In genomic region chr11:70389421-70389820, GRCm38 (mm10) we compare ENCODE assay signal across 26 mouse cellular contexts. TPM values are rescaled to one million over a fixed set of nuclear protein-coding genes. Genes with fewer than 3 reads are reported as not detected.
A peak's percentile ranks its signal among the peaks of the same experiment; 100 is the strongest.
DNase-seq lines count a peak whose midpoint lies in the region; ATAC-seq and TF ChIP-seq lines count a peak whose summit lies in the region.
"Had no signal": no experiment of that assay in that cellular context is flagged by ENCODE, and none has a peak within 500 bp of the region (broad histone marks: within the 10 kb centered on the region; RNA-seq: fewer than 3 reads in every experiment).

No protein-coding gene starts in this region.

- TF ChIP-seq EP300 in MEL (IDR thresholded peaks at IDR 0.05; ENCODE audit: low read depth in 1 of 2, low read length in 2 of 2) = no peak

- H3K9ac ChIP-seq in MEL (ENCODE audit: control insufficient read depth, low read depth, low read length, poor library complexity, severe bottlenecking) = no peak overlapping the region
- H3K9ac ChIP-seq: embryonic facial prominence, embryonic 15.5 days; forebrain, postnatal 0 days; heart, embryonic 15.5 days; hindbrain, embryonic 15.5 days; intestine, embryonic 15.5 days; midbrain, embryonic 12.5 days; neural tube, embryonic 15.5 days had no signal

- H3K4me3 ChIP-seq in MEL (ENCODE audit: control insufficient read depth in 1 of 2, insufficient read depth in 1 of 2, low read depth in 2 of 2, low read length in 2 of 2) = no peak overlapping the region
- H3K4me3 ChIP-seq: embryonic facial prominence, embryonic 15.5 days; forebrain, embryonic 10.5 days; heart, adult 2 months; heart, embryonic 15.5 days; hindbrain, embryonic 15.5 days; intestine, embryonic 15.5 days; midbrain, embryonic 12.5 days; neural tube, embryonic 15.5 days had no signal

- no peak for ATAC-seq in megakaryocyte progenitor cell, adult 5-6 weeks (replicated peaks; ENCODE audit: poor library complexity)
- ATAC-seq: forebrain, postnatal 0 days; intestine, embryonic 15.5 days had no signal

- no peaks in the 10 kb centered on the region for H3K4me1 ChIP-seq in MEL (ENCODE audit: control insufficient read depth in 1 of 2, insufficient read depth in 2 of 2, low read length in 2 of 2)
- H3K4me1 ChIP-seq: embryonic facial prominence, embryonic 15.5 days; forebrain, embryonic 10.5 days; heart, embryonic 15.5 days; hindbrain, embryonic 15.5 days; intestine, embryonic 15.5 days; midbrain, embryonic 12.5 days; neural tube, embryonic 15.5 days had no signal

- no peaks in the 10 kb centered on the region for H3K27me3 ChIP-seq in MEL (ENCODE audit: control insufficient read depth in 1 of 2, insufficient read depth in 2 of 2, low read length in 2 of 2)
- H3K27me3 ChIP-seq: embryonic facial prominence, embryonic 15.5 days; heart, embryonic 15.5 days; hindbrain, embryonic 15.5 days; intestine, embryonic 15.5 days; midbrain, embryonic 12.5 days; neural tube, embryonic 15.5 days had no signal

- H3K79me2 ChIP-seq in MEL (ENCODE audit: control insufficient read depth, insufficient read depth, low read length, poor library complexity) = no peaks in the 10 kb centered on the region

- H3K9me3 ChIP-seq in MEL (replicated peaks; ENCODE audit: insufficient read depth, low read length) = no peaks in the 10 kb centered on the region
- H3K9me3 ChIP-seq: embryonic facial prominence, embryonic 15.5 days; forebrain, embryonic 10.5 days; heart, embryonic 15.5 days; hindbrain, embryonic 15.5 days; intestine, embryonic 15.5 days; midbrain, embryonic 12.5 days; neural tube, embryonic 15.5 days had no signal

- peak; percentile 33 to 39 for DNase-seq in cerebellum, postnatal 10 days
- no peak for DNase-seq in cerebellum, adult 11-12 months
- peak; percentile 34 for DNase-seq in kidney, postnatal 10 days
- DNase-seq in kidney, adult 9 months = no peak
- peak; percentile 45 for DNase-seq in MEL (ENCODE audit: low read depth, low spot score)
- DNase-seq in layer of hippocampus, postnatal 10 days (ENCODE audit: low spot score in 2 of 2) = peak; percentile 39
- DNase-seq: cerebellum, adult 8-10 months; forebrain, postnatal 0 days; gastrocnemius, postnatal 25 days; heart, adult 2 months; heart, postnatal 36 days; lung, postnatal 14 days; thymus, adult 2 months; thymus, postnatal 4 days had no signal

- no peak for TF ChIP-seq CTCF in MEL (IDR thresholded peaks at IDR 0.05 in 2 of 3, conservative IDR thresholded peaks at IDR 0.05 in 1 of 3; ENCODE audit: control insufficient read depth in 1 of 3, insufficient read depth in 1 of 3, low read depth in 2 of 3, low read length in 3 of 3, poor library complexity in 1 of 3, severe bottlenecking in 1 of 3)

- TF ChIP-seq POLR2A in MEL (IDR thresholded peaks at IDR 0.05; ENCODE audit: control insufficient read depth in 1 of 2, insufficient read depth in 1 of 2, low read depth in 1 of 2, low read length in 2 of 2, poor library complexity in 1 of 2) = no peak

- H3K36me3 ChIP-seq in MEL (ENCODE audit: control insufficient read depth in 1 of 2, insufficient read depth in 2 of 2, low read length in 2 of 2) = peaks cover 0 to 15% of the 10 kb centered on the region in 2 experiments; a peak in 2 of 4 replicates

- TF ChIP-seq RAD21 in MEL (IDR thresholded peaks at IDR 0.05; ENCODE audit: low read depth, low read length) = no peak

- H3K27ac ChIP-seq in MEL (ENCODE audit: control insufficient read depth, low read depth, low read length) = no peak overlapping the region
- H3K27ac ChIP-seq: embryonic facial prominence, embryonic 15.5 days; forebrain, embryonic 10.5 days; heart, adult 2 months; heart, embryonic 15.5 days; hindbrain, embryonic 15.5 days; intestine, embryonic 15.5 days; midbrain, embryonic 12.5 days; neural tube, embryonic 15.5 days; stomach, postnatal 0 days had no signal

TF ChIP-seq in MEL, 35 proteins besides CTCF, POLR2A, EP300 and RAD21:
- TF ChIP-seq ETS1 (IDR thresholded peaks at IDR 0.05; ENCODE audit: low read depth, low read length) = 0 out of 2 replicates have a peak, but pooled peaks have one; percentile 15
- TF ChIP-seq MAX (IDR thresholded peaks at IDR 0.05; ENCODE audit: low read length) = no peak
- no peak for TF ChIP-seq MAFK (IDR thresholded peaks at IDR 0.05; ENCODE audit: borderline replicate concordance, low read depth, low read length)
- no peak for TF ChIP-seq ZKSCAN1 (IDR thresholded peaks at IDR 0.05; ENCODE audit: low read depth, low read length)
- TF ChIP-seq MEF2A (IDR thresholded peaks at IDR 0.05; ENCODE audit: extremely low read depth, insufficient replicate concordance, low read depth, low read length, poor library complexity, severe bottlenecking) = no peak
- no peak for TF ChIP-seq BHLHE40 (IDR thresholded peaks at IDR 0.05; ENCODE audit: borderline replicate concordance, low read depth, low read length)
- no peak for TF ChIP-seq MXI1 (IDR thresholded peaks at IDR 0.05; ENCODE audit: low read depth, low read length)
- no peak for TF ChIP-seq ZC3H11A (IDR thresholded peaks at IDR 0.05; ENCODE audit: low read depth, low read length)

RNA-seq across cellular contexts. Expression of gene Pelp1, which starts 20.4 kb away (rescaled TPM):
- 46.4 and 50.6 TPM in 2 replicates for total RNA-seq in MEL (2012; rRNA removed)
- polyA plus RNA-seq in MEL (2012; ENCODE audit: insufficient read depth in 1 of 2, insufficient read length in 2 of 2, low read depth in 1 of 2, low replicate concordance in 2 of 2, missing spikeins in 1 of 2) = 10 to 100 TPM in 1 of 2 experiments, not detected in 1; 70.1 TPM
- 10 to 100 TPM; 41.3 to 46.8 TPM for total RNA-seq in layer of hippocampus, postnatal 10 days (2021)
- 27.1 and 28.4 TPM in 2 replicates for total RNA-seq in megakaryocyte progenitor cell, adult 5-6 weeks (2015)
- total RNA-seq in megakaryocyte progenitor cell, adult 5-6 weeks (2017) = 9.5 and 16.8 TPM in 2 replicates

RNA-seq across cellular contexts. Expression of gene Alox15, which starts 37.6 kb away (rescaled TPM):
- not detected in 2 replicates for total RNA-seq in MEL (2012; rRNA removed)
- not detected for polyA plus RNA-seq in MEL (2012; ENCODE audit: insufficient read depth in 1 of 2, insufficient read length in 2 of 2, low read depth in 1 of 2, low replicate concordance in 2 of 2, missing spikeins in 1 of 2)
- total RNA-seq in layer of hippocampus, postnatal 10 days (2021) = not detected
- 1.4 and 1.6 TPM in 2 replicates for total RNA-seq in megakaryocyte progenitor cell, adult 5-6 weeks (2015)
- 1.2 TPM in 2 replicates for total RNA-seq in megakaryocyte progenitor cell, adult 5-6 weeks (2017)
- total RNA-seq: common myeloid progenitor, adult 5-6 weeks; forebrain, postnatal 0 days; left cerebral cortex, adult 18-20 months; left cerebral cortex, postnatal 25 days had no signal
- polyA plus RNA-seq: forebrain, postnatal 0 days; hindbrain, embryonic 15.5 days; neural tube, embryonic 15.5 days had no signal

RNA-seq across cellular contexts. Expression of gene Arrb2, which starts 43.0 kb away (rescaled TPM):
- 200 and 241 TPM in 2 replicates for total RNA-seq in MEL (2012; rRNA removed)
- polyA plus RNA-seq in MEL (2012; ENCODE audit: insufficient read depth in 1 of 2, insufficient read length in 2 of 2, low read depth in 1 of 2, low replicate concordance in 2 of 2, missing spikeins in 1 of 2) = 100 to 1,000 TPM in 1 of 2 experiments, not detected in 1; 272 TPM
- total RNA-seq in layer of hippocampus, postnatal 10 days (2021) = 10 to 100 TPM; 92.5 to 96.0 TPM
- total RNA-seq in megakaryocyte progenitor cell, adult 5-6 weeks (2015) = 43.9 and 47.7 TPM in 2 replicates
- total RNA-seq in megakaryocyte progenitor cell, adult 5-6 weeks (2017) = 31.4 and 48.0 TPM in 2 replicates

Comparison
In these comparisons a context has a peak if more than half of its experiments do, and no peak if none do; other contexts are left out.
1. DNase-seq: peak in cerebellum, postnatal 10 days (2 of 2), kidney, postnatal 10 days (single experiment), MEL (single experiment) and layer of hippocampus, postnatal 10 days (2 of 2); none in cerebellum, adult 11-12 months (single experiment) and kidney, adult 9 months (single experiment).